Mouse (Mus musculus) MEL (cell line): ENCODE measurements at regions not wholly inside any gene's neighbourhood (a gene's known extent, or its start where the extent isn't known, plus 50 kb on each side); places are given as distances from the start of the nearest gene placed in this dataset.

Source experiments
- DNase-seq: peaks from one replicate; pipeline ENCODE4 v3.0.0; 2011; ENCODE audit warnings: low read depth, low spot score
- H3K27ac ChIP-seq: 2 replicates; pipeline ENCODE4 v1.5.1; 2012; ENCODE audit warnings: low read depth, mild to moderate bottlenecking, control low read depth, low read length, moderate library complexity; ENCODE audit not compliant: control insufficient read depth
- H3K27me3 ChIP-seq, 2 experiments: fragments of 150-350 bp in 1 of 2; sonication (generic) in 1 of 2; 2 replicates each; pipeline ENCODE4 v1.6.1; 2012; ENCODE audit warnings: low read length in 2 of 2, mild to moderate bottlenecking in 2 of 2, improper control_type of control experiment in 1 of 2, moderate library complexity in 1 of 2; ENCODE audit not compliant: insufficient read depth in 2 of 2, control insufficient read depth in 1 of 2
- H3K36me3 ChIP-seq, 2 experiments: 2 replicates each; pipeline ENCODE4 v1.6.1; 2012 to 2014; ENCODE audit warnings: low read length in 2 of 2, improper control_type of control experiment in 1 of 2, inconsistent platforms in 1 of 2, mild to moderate bottlenecking in 1 of 2; ENCODE audit not compliant: insufficient read depth in 2 of 2, control insufficient read depth in 1 of 2
- H3K4me1 ChIP-seq, 2 experiments: fragments of 150-350 bp in 1 of 2; sonication (generic) in 1 of 2; 2 replicates each; pipeline ENCODE4 v1.6.1; 2012; ENCODE audit warnings: low read length in 2 of 2, improper control_type of control experiment in 1 of 2, mild to moderate bottlenecking in 1 of 2; ENCODE audit not compliant: insufficient read depth in 2 of 2, control insufficient read depth in 1 of 2
- H3K4me3 ChIP-seq, 2 experiments: fragments of 150-350 bp in 1 of 2; sonication (generic) in 1 of 2; 2 replicates each; pipeline ENCODE4 v1.5.1; 2012; ENCODE audit warnings: low read depth in 2 of 2, low read length in 2 of 2, mild to moderate bottlenecking in 2 of 2, moderate library complexity in 2 of 2, control low read depth in 1 of 2, improper control_type of control experiment in 1 of 2; ENCODE audit not compliant: control insufficient read depth in 1 of 2, insufficient read depth in 1 of 2
- H3K79me2 ChIP-seq: 2 replicates; pipeline ENCODE4 v1.6.1; 2012; ENCODE audit warnings: mild to moderate bottlenecking, low read length, moderate library complexity; ENCODE audit not compliant: control insufficient read depth, poor library complexity, insufficient read depth
- H3K9ac ChIP-seq: 2 replicates; pipeline ENCODE4 v1.6.1; 2012; ENCODE audit warnings: low read depth, mild to moderate bottlenecking, control low read depth, low read length, moderate library complexity; ENCODE audit not compliant: control insufficient read depth, poor library complexity, severe bottlenecking
- H3K9me3 ChIP-seq: fragments of 150-350 bp; sonication (generic); replicated peaks from 2 replicates; pipeline ENCODE4 v1.6.1; 2012; ENCODE audit warnings: mild to moderate bottlenecking, low read length, improper control_type of control experiment, moderate library complexity; ENCODE audit not compliant: insufficient read depth
- BHLHE40 ChIP-seq: IDR thresholded peaks from 2 replicates; pipeline ENCODE4 v1.6.1; 2012; ENCODE audit warnings: low read depth, mild to moderate bottlenecking, inconsistent platforms, low read length, improper control_type of control experiment, borderline replicate concordance
- CHD1 ChIP-seq: IDR thresholded peaks from 2 replicates; pipeline ENCODE4 v1.6.1; 2012; ENCODE audit warnings: low read depth, mild to moderate bottlenecking, inconsistent platforms, low read length, improper control_type of control experiment
- CHD2 ChIP-seq: IDR thresholded peaks from 2 replicates; pipeline ENCODE4 v1.6.1; 2011; ENCODE audit warnings: low read length, improper control_type of control experiment
- CTCF ChIP-seq, 3 experiments: IDR thresholded peaks in 2 of 3; conservative IDR thresholded peaks in 1 of 3; 2 replicates each; pipeline ENCODE4 v1.5.1; 2011 to 2012; ENCODE audit warnings: low read length in 3 of 3, low read depth in 2 of 3, mild to moderate bottlenecking in 2 of 3, improper control_type of control experiment in 1 of 3, inconsistent platforms in 1 of 3, mixed read lengths in 1 of 3, moderate library complexity in 1 of 3; ENCODE audit not compliant: control insufficient read depth in 1 of 3, insufficient read depth in 1 of 3, poor library complexity in 1 of 3, severe bottlenecking in 1 of 3
- E2F4 ChIP-seq: IDR thresholded peaks from 2 replicates; pipeline ENCODE4 v1.6.1; 2011; ENCODE audit warnings: low read depth, low read length, improper control_type of control experiment, borderline replicate concordance
- ELF1 ChIP-seq: IDR thresholded peaks from 2 replicates; pipeline ENCODE4 v1.6.1; 2014; ENCODE audit warnings: low read depth, mild to moderate bottlenecking, inconsistent platforms, low read length, improper control_type of control experiment, moderate library complexity
- EP300 ChIP-seq, 2 experiments: IDR thresholded peaks; 2 replicates each; pipeline ENCODE4 v1.6.1; 2011; ENCODE audit warnings: improper control_type of control experiment in 2 of 2, low read length in 2 of 2, low read depth in 1 of 2, mild to moderate bottlenecking in 1 of 2
- ETS1 ChIP-seq: IDR thresholded peaks from 2 replicates; pipeline ENCODE4 v1.6.1; 2012; ENCODE audit warnings: low read depth, mild to moderate bottlenecking, inconsistent platforms, low read length, improper control_type of control experiment, moderate library complexity
- GABPA ChIP-seq: IDR thresholded peaks from 2 replicates; pipeline ENCODE4 v1.6.1; 2012; ENCODE audit warnings: low read depth, mild to moderate bottlenecking, inconsistent platforms, low read length, improper control_type of control experiment, moderate library complexity
- GATA1 ChIP-seq: IDR thresholded peaks from 2 replicates; pipeline ENCODE4 v1.6.1; 2011; ENCODE audit warnings: low read depth, low read length, improper control_type of control experiment
- HCFC1 ChIP-seq: IDR thresholded peaks from 2 replicates; pipeline ENCODE4 v1.6.1; 2012; ENCODE audit warnings: low read depth, mild to moderate bottlenecking, inconsistent platforms, low read length, improper control_type of control experiment, moderate library complexity
- MAFK ChIP-seq: IDR thresholded peaks from 2 replicates; pipeline ENCODE4 v1.6.1; 2011; ENCODE audit warnings: low read depth, mild to moderate bottlenecking, low read length, improper control_type of control experiment, borderline replicate concordance
- MAX ChIP-seq: IDR thresholded peaks from 2 replicates; pipeline ENCODE4 v1.6.1; 2011; ENCODE audit warnings: low read length, improper control_type of control experiment
- MEF2A ChIP-seq: IDR thresholded peaks from 2 replicates; pipeline ENCODE4 v1.6.1; 2014; ENCODE audit warnings: low read depth, mild to moderate bottlenecking, inconsistent platforms, low read length, improper control_type of control experiment; ENCODE audit not compliant: poor library complexity, insufficient replicate concordance, severe bottlenecking; ENCODE audit errors: extremely low read depth
- MXI1 ChIP-seq: IDR thresholded peaks from 2 replicates; pipeline ENCODE4 v1.6.1; 2011; ENCODE audit warnings: mild to moderate bottlenecking, low read depth, low read length, improper control_type of control experiment
- MYB ChIP-seq: IDR thresholded peaks from 2 replicates; pipeline ENCODE4 v1.6.1; 2011; ENCODE audit warnings: mild to moderate bottlenecking, low read depth, low read length, improper control_type of control experiment
- MYC ChIP-seq: IDR thresholded peaks from 2 replicates; pipeline ENCODE4 v1.6.1; 2011; ENCODE audit warnings: low read depth, mild to moderate bottlenecking, low read length, improper control_type of control experiment, moderate library complexity
- NRF1 ChIP-seq: IDR thresholded peaks from 2 replicates; pipeline ENCODE4 v1.6.1; 2014; ENCODE audit warnings: low read depth, mild to moderate bottlenecking, inconsistent platforms, low read length, improper control_type of control experiment, moderate library complexity; ENCODE audit not compliant: poor library complexity, insufficient read depth, severe bottlenecking
- POLR2A ChIP-seq, 2 experiments: IDR thresholded peaks; 2 replicates each; pipeline ENCODE4 v1.6.1; 2011 to 2012; ENCODE audit warnings: low read length in 2 of 2, mild to moderate bottlenecking in 2 of 2, control low read depth in 1 of 2, improper control_type of control experiment in 1 of 2, low read depth in 1 of 2, moderate library complexity in 1 of 2; ENCODE audit not compliant: control insufficient read depth in 1 of 2, insufficient read depth in 1 of 2, poor library complexity in 1 of 2
- POLR2AphosphoS2 ChIP-seq: IDR thresholded peaks from 2 replicates; pipeline ENCODE4 v1.6.1; 2011; ENCODE audit warnings: low read length, improper control_type of control experiment
- RCOR1 ChIP-seq: IDR thresholded peaks from 2 replicates; pipeline ENCODE4 v1.6.1; 2012; ENCODE audit warnings: low read depth, mild to moderate bottlenecking, inconsistent platforms, low read length, improper control_type of control experiment
- SIN3A ChIP-seq: IDR thresholded peaks from 2 replicates; pipeline ENCODE4 v1.6.1; 2012; ENCODE audit warnings: low read length, improper control_type of control experiment, inconsistent platforms
- SMC3 ChIP-seq: IDR thresholded peaks from 2 replicates; pipeline ENCODE4 v1.6.1; 2011; ENCODE audit warnings: low read depth, low read length, improper control_type of control experiment
- TAL1 ChIP-seq: IDR thresholded peaks from 2 replicates; pipeline ENCODE4 v1.6.1; 2012; ENCODE audit warnings: mild to moderate bottlenecking, inconsistent platforms, low read length, moderate library complexity, mixed read lengths
- UBTF ChIP-seq: IDR thresholded peaks from 2 replicates; pipeline ENCODE4 v1.6.1; 2012; ENCODE audit warnings: low read depth, mild to moderate bottlenecking, inconsistent platforms, low read length, improper control_type of control experiment, moderate library complexity, borderline replicate concordance; ENCODE audit not compliant: insufficient read depth
- ZC3H11A ChIP-seq: IDR thresholded peaks from 2 replicates; pipeline ENCODE4 v1.6.1; 2012; ENCODE audit warnings: low read depth, mild to moderate bottlenecking, inconsistent platforms, low read length, improper control_type of control experiment
- ZMIZ1 ChIP-seq: IDR thresholded peaks from 2 replicates; pipeline ENCODE4 v1.6.1; 2012; ENCODE audit warnings: low read depth, mild to moderate bottlenecking, inconsistent platforms, low read length, improper control_type of control experiment, moderate library complexity

DNA sequence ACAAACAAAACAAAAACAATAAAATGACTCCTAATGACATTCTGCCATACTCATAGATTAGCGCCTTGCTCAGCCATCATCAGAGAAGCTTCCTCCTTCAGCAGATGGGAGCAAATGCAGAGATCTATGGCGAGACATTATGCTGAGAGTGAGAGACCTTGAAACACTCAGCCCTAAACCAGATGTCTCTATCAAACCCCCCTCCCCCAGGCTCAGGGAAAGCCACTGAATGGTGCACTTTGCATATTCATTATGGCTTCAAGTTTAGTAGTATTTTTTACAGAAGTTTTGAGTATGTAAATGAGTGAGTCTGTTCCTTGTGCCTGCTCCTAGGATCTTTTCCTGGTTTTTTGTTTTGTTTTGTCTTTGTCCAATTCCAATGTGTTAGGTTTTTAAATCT lies 73.9 kb upstream of the Dapk1 start:
- Histone ChIP-seq H3K27me3 (peaks cover 0 to 3% of the 10 kb centered on the region in 2 experiments; a peak in 2 of 4 replicates), H3K9ac (no peak overlapping the region), H3K4me1 (no peaks in the 10 kb centered on the region), H3K27ac (no peak overlapping the region), H3K4me3 (no peak overlapping the region), H3K79me2 (no peaks in the 10 kb centered on the region), H3K9me3 (no peaks in the 10 kb centered on the region), H3K36me3 (no peaks in the 10 kb centered on the region)
- DNase-seq = no peak
- TF ChIP-seq ZC3H11A = no peak
- TF ChIP-seq MYC = no peak
- no peak for TF ChIP-seq POLR2AphosphoS2
- TF ChIP-seq MAX = no peak
- TF ChIP-seq MEF2A = no peak
- TF ChIP-seq MYB = no peak
- no peak for TF ChIP-seq BHLHE40
- TF ChIP-seq POLR2A (IDR thresholded peaks at IDR 0.05; ENCODE audit: control insufficient read depth in 1 of 2, insufficient read depth in 1 of 2, low read depth in 1 of 2, low read length in 2 of 2, poor library complexity in 1 of 2) = no peak
- no peak for TF ChIP-seq EP300 (IDR thresholded peaks at IDR 0.05; ENCODE audit: low read depth in 1 of 2, low read length in 2 of 2)
- no peak for TF ChIP-seq GATA1
- TF ChIP-seq SIN3A = no peak
- no peak for TF ChIP-seq CTCF (IDR thresholded peaks at IDR 0.05 in 2 of 3, conservative IDR thresholded peaks at IDR 0.05 in 1 of 3; ENCODE audit: control insufficient read depth in 1 of 3, insufficient read depth in 1 of 3, low read depth in 2 of 3, low read length in 3 of 3, poor library complexity in 1 of 3, severe bottlenecking in 1 of 3)
- TF ChIP-seq SMC3 = no peak
- no peak for TF ChIP-seq MAFK

DNA sequence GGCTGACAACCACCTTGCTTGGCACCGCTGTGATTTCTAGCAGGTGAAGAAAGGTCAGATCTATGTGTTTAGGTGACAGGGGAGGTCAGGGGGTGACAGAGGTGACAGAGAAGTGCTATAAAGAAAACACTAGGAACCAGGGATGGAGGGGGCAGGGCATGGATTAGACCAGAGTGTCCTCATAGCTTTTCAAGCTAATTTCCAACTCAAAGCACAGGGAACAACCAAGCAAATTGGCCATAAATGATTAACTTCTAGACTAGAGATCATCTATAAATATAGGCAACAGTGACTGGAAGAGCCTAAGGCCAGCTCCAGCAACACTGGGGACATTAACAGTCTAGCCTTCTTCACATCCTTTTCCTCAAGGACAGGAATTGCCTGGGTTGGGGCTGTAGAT lies 72.9 kb upstream of the Dapk1 start:
- Histone ChIP-seq H3K9me3 (no peaks in the 10 kb centered on the region), H3K9ac (no peak overlapping the region), H3K27ac (no peak overlapping the region), H3K79me2 (no peaks in the 10 kb centered on the region), H3K27me3 (peaks cover 0 to 1% of the 10 kb centered on the region in 2 experiments; a peak in 1 of 4 replicates), H3K4me1 (no peaks in the 10 kb centered on the region), H3K4me3 (no peak overlapping the region), H3K36me3 (no peaks in the 10 kb centered on the region)
- DNase-seq = no peak
- TF ChIP-seq CHD2 = no peak
- no peak for TF ChIP-seq CTCF (IDR thresholded peaks at IDR 0.05 in 2 of 3, conservative IDR thresholded peaks at IDR 0.05 in 1 of 3; ENCODE audit: control insufficient read depth in 1 of 3, insufficient read depth in 1 of 3, low read depth in 2 of 3, low read length in 3 of 3, poor library complexity in 1 of 3, severe bottlenecking in 1 of 3)
- no peak for TF ChIP-seq ETS1
- no peak for TF ChIP-seq E2F4
- no peak for TF ChIP-seq MAX
- no peak for TF ChIP-seq SMC3
- TF ChIP-seq NRF1 = no peak
- TF ChIP-seq MXI1 = no peak
- TF ChIP-seq MAFK = no peak
- no peak for TF ChIP-seq BHLHE40
- TF ChIP-seq UBTF = no peak
- TF ChIP-seq HCFC1 = no peak
- TF ChIP-seq GABPA = no peak
- no peak for TF ChIP-seq MYB
- no peak for TF ChIP-seq CHD1
- TF ChIP-seq TAL1 = no peak
- TF ChIP-seq ZMIZ1 = no peak
- TF ChIP-seq RCOR1 = no peak
- no peak for TF ChIP-seq ELF1
